Mouse (Mus musculus): ENCODE data around the gene Vstm2l. TPM values are rescaled to one million over a fixed set of nuclear protein-coding genes. Genes with fewer than 3 reads are reported as not detected.

The Vstm2l gene
- total RNA-seq, 2 experiments from 2014 or later: not detected

GRCm38 (mm10) chr2:157927397-157927796, 12.9 kb downstream of the Vstm2l start:
- no peak for ATAC-seq (replicated peaks; ENCODE audit: low FRiP score, low TSS enrichment, poor library complexity, severe bottlenecking)

- ATAC-seq (replicated peaks; ENCODE audit: low FRiP score, low TSS enrichment, poor library complexity, severe bottlenecking): no peak
Observed at GRCm38 (mm10) chr2:157927815-157928214, 13.4 kb downstream of the Vstm2l start.

GRCm38 (mm10) chr2:157932655-157933054, 18.2 kb downstream of the Vstm2l start:
- ATAC-seq (replicated peaks; ENCODE audit: low FRiP score, low TSS enrichment, poor library complexity, severe bottlenecking): no peak

GRCm38 (mm10) chr2:157935444-157936171, 21.2 kb downstream of the Vstm2l start:
- ATAC-seq (replicated peaks; ENCODE audit: low FRiP score, low TSS enrichment, poor library complexity, severe bottlenecking): peak; percentile 54

GRCm38 (mm10) chr2:157936676-157937075, 22.2 kb downstream of the Vstm2l start:
- no peak for ATAC-seq (replicated peaks; ENCODE audit: low FRiP score, low TSS enrichment, poor library complexity, severe bottlenecking)

- no peak for ATAC-seq (replicated peaks; ENCODE audit: low FRiP score, low TSS enrichment, poor library complexity, severe bottlenecking)
Observed at GRCm38 (mm10) chr2:157940586-157941185, 26.2 kb downstream of the Vstm2l start.

GRCm38 (mm10) chr2:157943514-157944155, 29.2 kb downstream of the Vstm2l start:
- ATAC-seq (replicated peaks; ENCODE audit: low FRiP score, low TSS enrichment, poor library complexity, severe bottlenecking): 0 out of 2 replicates have a peak, but pooled peaks have one; percentile 53

- ATAC-seq (replicated peaks; ENCODE audit: low FRiP score, low TSS enrichment, poor library complexity, severe bottlenecking): no peak
Observed at GRCm38 (mm10) chr2:157944156-157944893, 29.9 kb downstream of the Vstm2l start.

- no peak for ATAC-seq (replicated peaks; ENCODE audit: low FRiP score, low TSS enrichment, poor library complexity, severe bottlenecking)
Observed at GRCm38 (mm10) chr2:157953978-157954377, 39.5 kb downstream of the Vstm2l start.

- ATAC-seq (replicated peaks; ENCODE audit: low FRiP score, low TSS enrichment, poor library complexity, severe bottlenecking): no peak
Observed at GRCm38 (mm10) chr2:157957707-157958108, 43.3 kb downstream of the Vstm2l start.

GRCm38 (mm10) chr2:157967856-157968255, 53.4 kb downstream of the Vstm2l start:
- no peak for ATAC-seq (replicated peaks; ENCODE audit: low FRiP score, low TSS enrichment, poor library complexity, severe bottlenecking)

- ATAC-seq (replicated peaks; ENCODE audit: low FRiP score, low TSS enrichment, poor library complexity, severe bottlenecking): 0 out of 2 replicates have a peak, but pooled peaks have one; percentile 14
Observed at GRCm38 (mm10) chr2:157970124-157970523, 55.7 kb downstream of the Vstm2l start.

- 0 out of 2 replicates have a peak, but pooled peaks have one; percentile 37 for ATAC-seq (replicated peaks; ENCODE audit: low FRiP score, low TSS enrichment, poor library complexity, severe bottlenecking)
Observed at GRCm38 (mm10) chr2:157970669-157971068, 56.2 kb downstream of the Vstm2l start.

GRCm38 (mm10) chr2:157974604-157975501, 60.4 kb downstream of the Vstm2l start:
- ATAC-seq (replicated peaks; ENCODE audit: low FRiP score, low TSS enrichment, poor library complexity, severe bottlenecking): no peak

- no peak for ATAC-seq (replicated peaks; ENCODE audit: low FRiP score, low TSS enrichment, poor library complexity, severe bottlenecking)
Observed at GRCm38 (mm10) chr2:157975595-157975994, 61.1 kb downstream of the Vstm2l start.

GRCm38 (mm10) chr2:157979241-157979640, 64.8 kb downstream of the Vstm2l start:
- ATAC-seq (replicated peaks; ENCODE audit: low FRiP score, low TSS enrichment, poor library complexity, severe bottlenecking): no peak

- no peak for ATAC-seq (replicated peaks; ENCODE audit: low FRiP score, low TSS enrichment, poor library complexity, severe bottlenecking)
Observed at GRCm38 (mm10) chr2:157982727-157983126, 68.3 kb downstream of the Vstm2l start.

- ATAC-seq (replicated peaks; ENCODE audit: low FRiP score, low TSS enrichment, poor library complexity, severe bottlenecking): no peak
Observed at GRCm38 (mm10) chr2:157983276-157983675, 68.8 kb downstream of the Vstm2l start.

GRCm38 (mm10) chr2:157985611-157986010, 71.2 kb downstream of the Vstm2l start:
- no peak for ATAC-seq (replicated peaks; ENCODE audit: low FRiP score, low TSS enrichment, poor library complexity, severe bottlenecking)
